Mouse (Mus musculus): ENCODE data around the gene Jmjd8. TPM values are rescaled to one million over a fixed set of nuclear protein-coding genes. Genes with fewer than 3 reads are reported as not detected.

Gene Jmjd8
- polyA plus RNA-seq, 1 experiment: 16.4 TPM

DNA sequence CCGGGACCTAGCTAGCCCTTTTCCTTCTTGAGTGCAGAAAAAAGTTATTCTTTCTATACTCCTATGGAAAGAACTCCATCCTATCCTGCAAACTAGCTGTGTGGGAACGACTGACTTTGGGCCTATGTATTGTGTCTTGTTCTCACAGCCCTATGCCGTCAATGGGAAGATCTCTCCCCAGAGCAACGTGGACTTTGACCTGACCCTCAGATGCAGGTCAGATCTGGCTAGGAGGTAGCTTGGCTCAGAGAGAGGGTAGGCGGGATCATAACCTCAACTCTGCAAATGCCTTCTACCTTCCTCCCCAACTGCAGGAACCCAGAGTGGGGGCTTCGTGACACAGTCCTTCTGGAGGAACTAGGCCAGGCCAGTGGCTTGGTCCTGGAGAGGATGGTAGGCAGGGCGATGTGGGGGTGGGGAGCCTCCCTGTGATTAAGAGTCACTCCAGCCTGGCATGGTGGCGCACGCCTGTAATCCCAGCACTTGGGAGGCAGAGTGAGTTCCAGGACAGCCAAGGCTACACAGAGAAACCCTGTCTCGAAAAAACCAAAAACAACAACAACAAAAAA lies 47.8 kb downstream of the Jmjd8 start:
- no peaks in the 10 kb centered on the region for H3K27me3 ChIP-seq (ENCODE audit: control insufficient read depth, insufficient read depth, low read length)
- H3K36me3 ChIP-seq (ENCODE audit: control insufficient read depth, insufficient read depth, low read length): no peaks in the 10 kb centered on the region
- no peak overlapping the region for H3K27ac ChIP-seq (ENCODE audit: control insufficient read depth, insufficient read depth, low read depth, low read length)
- peak overlapping the region; percentile 95 for H3K4me3 ChIP-seq (ENCODE audit: control insufficient read depth, low read depth, low read length)
- TF ChIP-seq POLR2A (IDR thresholded peaks at IDR 0.05; ENCODE audit: control insufficient read depth, low read depth, low read length) (no peak), CTCF (IDR thresholded peaks at IDR 0.05; ENCODE audit: control insufficient read depth, insufficient read depth, insufficient replicate concordance, low read depth, low read length) (no peak)
- H3K4me1 ChIP-seq (ENCODE audit: control insufficient read depth, insufficient read depth, low read length): peaks cover 23% of the 10 kb centered on the region

DNA sequence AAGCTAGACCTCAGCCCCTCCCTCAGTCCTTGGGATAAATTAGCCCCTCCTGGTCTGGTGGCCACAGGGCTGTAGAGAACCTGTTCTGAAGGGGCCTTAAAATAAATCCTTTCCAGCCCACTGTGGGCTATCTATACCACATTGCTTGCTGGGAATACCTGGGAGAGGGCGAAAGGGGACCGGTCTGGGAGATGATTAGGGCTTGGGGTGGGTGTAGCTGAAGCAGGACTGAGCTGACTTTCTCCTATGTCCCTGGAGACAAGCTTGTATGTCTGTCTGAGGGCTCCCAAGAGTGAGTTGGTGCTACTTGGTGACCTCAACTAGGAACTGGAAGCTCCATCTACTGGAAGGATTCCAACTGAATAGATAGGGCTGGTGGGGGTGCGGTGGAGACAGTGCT lies 48.4 kb downstream of the Jmjd8 start:
- Histone ChIP-seq H3K36me3 (ENCODE audit: control insufficient read depth, insufficient read depth, low read length) (no peaks in the 10 kb centered on the region), H3K27me3 (ENCODE audit: control insufficient read depth, insufficient read depth, low read length) (no peaks in the 10 kb centered on the region), H3K27ac (ENCODE audit: control insufficient read depth, insufficient read depth, low read depth, low read length) (no peak overlapping the region), H3K4me3 (ENCODE audit: control insufficient read depth, low read depth, low read length) (no peak overlapping the region; the same call in 1 of the 2 replicates), H3K4me1 (ENCODE audit: control insufficient read depth, insufficient read depth, low read length) (peaks cover 23% of the 10 kb centered on the region)
- TF ChIP-seq CTCF (IDR thresholded peaks at IDR 0.05; ENCODE audit: control insufficient read depth, insufficient read depth, insufficient replicate concordance, low read depth, low read length) (no peak), POLR2A (IDR thresholded peaks at IDR 0.05; ENCODE audit: control insufficient read depth, low read depth, low read length) (no peak)

DNA sequence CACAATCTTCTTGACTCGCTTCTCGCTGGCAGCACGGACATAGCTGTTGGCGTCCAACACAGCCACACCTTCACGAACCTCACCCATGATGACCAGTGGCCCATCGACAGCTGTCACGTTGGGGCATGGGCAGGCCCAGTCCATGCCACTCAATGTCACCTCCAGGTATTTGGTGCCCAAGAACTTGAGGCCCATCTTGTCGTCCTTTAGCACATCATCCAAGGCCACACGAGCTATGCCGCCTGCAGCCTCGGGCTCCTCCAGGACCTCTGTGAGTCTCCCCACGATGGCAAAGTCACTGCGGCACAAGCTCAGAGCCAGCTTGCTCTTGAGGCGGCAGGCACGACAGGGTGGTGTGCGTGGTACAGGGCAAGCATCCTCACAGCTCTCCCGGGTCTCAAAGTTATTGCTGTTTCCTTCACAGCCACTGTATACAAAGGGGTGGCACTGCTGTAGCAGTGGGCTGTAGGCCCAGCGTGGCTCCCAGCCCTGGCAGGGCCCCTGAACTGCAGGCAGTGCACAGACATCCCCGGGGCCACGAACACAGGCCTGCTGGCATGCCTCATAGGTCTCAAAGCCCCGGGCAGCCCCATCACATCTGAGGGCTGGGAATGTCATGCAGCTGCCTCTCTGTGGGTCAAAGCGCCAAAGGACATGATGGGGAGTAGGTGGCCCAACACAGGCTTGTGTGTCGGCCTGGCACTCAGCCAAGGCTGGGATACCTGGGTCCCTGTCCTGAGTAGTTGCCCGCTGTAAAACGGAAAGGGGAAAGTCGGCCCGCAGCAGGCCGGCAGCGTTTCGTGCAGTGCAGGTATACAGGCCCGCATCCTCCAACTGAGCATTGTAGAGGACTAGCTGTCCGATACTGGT lies 49.3 kb downstream of the Jmjd8 start:
- Histone ChIP-seq H3K4me3 (ENCODE audit: control insufficient read depth, low read depth, low read length) (no peak overlapping the region), H3K4me1 (ENCODE audit: control insufficient read depth, insufficient read depth, low read length) (peaks cover 18% of the 10 kb centered on the region), H3K27ac (ENCODE audit: control insufficient read depth, insufficient read depth, low read depth, low read length) (no peak overlapping the region), H3K27me3 (ENCODE audit: control insufficient read depth, insufficient read depth, low read length) (no peaks in the 10 kb centered on the region), H3K36me3 (ENCODE audit: control insufficient read depth, insufficient read depth, low read length) (no peaks in the 10 kb centered on the region)
- TF ChIP-seq CTCF (IDR thresholded peaks at IDR 0.05; ENCODE audit: control insufficient read depth, insufficient read depth, insufficient replicate concordance, low read depth, low read length) (no peak), POLR2A (IDR thresholded peaks at IDR 0.05; ENCODE audit: control insufficient read depth, low read depth, low read length) (no peak)

DNA sequence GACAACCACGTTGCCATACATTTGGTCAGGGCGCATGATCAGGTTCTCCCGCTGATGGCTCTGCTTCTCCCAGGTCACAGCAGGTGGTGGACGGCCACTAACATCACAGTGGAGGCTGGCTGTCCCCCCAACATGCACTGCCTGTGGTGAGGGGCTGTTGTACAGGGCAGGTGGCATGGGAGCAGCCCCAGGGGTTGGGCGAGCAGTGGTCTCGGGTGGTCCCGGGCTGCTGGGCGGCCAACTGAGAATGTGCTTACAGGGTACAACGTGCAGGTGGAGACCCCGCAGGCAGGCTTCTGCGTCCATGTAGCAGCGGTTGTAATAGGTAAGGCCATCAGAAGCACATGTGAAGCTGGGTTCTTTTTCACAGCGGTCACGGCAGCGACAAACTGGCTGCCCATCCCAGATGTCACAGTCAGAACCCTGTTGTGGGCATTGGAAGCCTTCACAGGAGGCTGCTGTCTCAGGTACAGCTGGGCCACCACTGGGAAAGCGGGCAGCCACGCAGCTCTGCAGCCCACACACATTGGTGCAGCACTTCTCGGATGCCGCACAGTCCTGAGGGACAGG lies 50.0 kb downstream of the Jmjd8 start:
- Histone ChIP-seq H3K4me3 (ENCODE audit: control insufficient read depth, low read depth, low read length) (no peak overlapping the region), H3K36me3 (ENCODE audit: control insufficient read depth, insufficient read depth, low read length) (no peaks in the 10 kb centered on the region; the same call in 1 of the 2 replicates), H3K4me1 (ENCODE audit: control insufficient read depth, insufficient read depth, low read length) (peaks cover 15% of the 10 kb centered on the region)

DNA sequence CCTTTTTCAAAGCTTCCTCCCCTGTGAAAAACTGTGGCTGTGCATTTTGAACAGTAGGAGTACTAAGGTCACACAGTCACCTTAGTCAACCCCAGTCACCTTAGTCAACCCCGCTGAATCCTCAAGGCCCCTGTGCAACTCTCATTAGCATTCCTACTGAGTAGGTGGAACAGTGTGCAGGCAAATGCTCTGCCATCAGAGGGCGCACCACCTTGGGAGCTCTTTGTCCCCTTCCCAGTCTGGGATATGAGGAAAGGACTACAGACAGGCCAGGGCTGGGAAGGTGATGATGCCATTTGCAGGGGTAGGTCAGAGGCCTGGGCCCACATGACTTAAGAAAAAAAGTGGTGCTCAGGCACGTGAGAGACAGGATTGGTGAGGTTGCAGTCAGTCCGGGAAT lies 50.6 kb downstream of the Jmjd8 start:
- no peak overlapping the region for H3K27ac ChIP-seq (ENCODE audit: control insufficient read depth, insufficient read depth, low read depth, low read length)
- TF ChIP-seq CTCF (IDR thresholded peaks at IDR 0.05; ENCODE audit: control insufficient read depth, insufficient read depth, insufficient replicate concordance, low read depth, low read length) (peak; percentile 24; the same call in 1 of the 2 replicates), POLR2A (IDR thresholded peaks at IDR 0.05; ENCODE audit: control insufficient read depth, low read depth, low read length) (no peak)
- H3K36me3 ChIP-seq (ENCODE audit: control insufficient read depth, insufficient read depth, low read length): no peaks in the 10 kb centered on the region; the same call in 1 of the 2 replicates
- H3K27me3 ChIP-seq (ENCODE audit: control insufficient read depth, insufficient read depth, low read length): no peaks in the 10 kb centered on the region
- H3K4me3 ChIP-seq (ENCODE audit: control insufficient read depth, low read depth, low read length): no peak overlapping the region
- peaks cover 13% of the 10 kb centered on the region for H3K4me1 ChIP-seq (ENCODE audit: control insufficient read depth, insufficient read depth, low read length)

More for the DNA sequence above, 50.0 kb downstream of the Jmjd8 start:
- H3K27me3 ChIP-seq (ENCODE audit: control insufficient read depth, insufficient read depth, low read length): no peaks in the 10 kb centered on the region
- no peak for TF ChIP-seq POLR2A (IDR thresholded peaks at IDR 0.05; ENCODE audit: control insufficient read depth, low read depth, low read length)
- no peak for TF ChIP-seq CTCF (IDR thresholded peaks at IDR 0.05; ENCODE audit: control insufficient read depth, insufficient read depth, insufficient replicate concordance, low read depth, low read length)
- no peak overlapping the region for H3K27ac ChIP-seq (ENCODE audit: control insufficient read depth, insufficient read depth, low read depth, low read length)

DNA sequence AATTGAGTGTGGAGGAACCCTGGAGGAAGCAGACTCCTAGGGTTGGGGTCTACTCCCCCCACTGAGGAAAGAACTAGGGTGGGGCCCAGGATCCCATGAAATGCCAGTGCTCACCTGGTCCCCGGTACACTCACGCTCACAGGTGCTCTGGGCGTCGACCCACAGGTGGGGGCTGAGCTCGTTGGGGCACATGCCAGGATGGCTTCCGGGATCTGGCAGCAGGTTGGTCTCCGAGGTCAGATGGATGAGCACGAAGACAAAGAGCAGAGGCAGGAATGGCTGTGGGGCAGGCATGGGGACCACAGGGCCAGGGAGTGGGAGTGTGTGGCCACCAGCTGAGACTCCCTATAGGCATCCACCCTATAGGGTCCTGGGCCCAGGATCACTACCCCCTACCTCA lies 51.1 kb downstream of the Jmjd8 start:
- no peaks in the 10 kb centered on the region for H3K27me3 ChIP-seq (ENCODE audit: control insufficient read depth, insufficient read depth, low read length)
- H3K4me3 ChIP-seq (ENCODE audit: control insufficient read depth, low read depth, low read length): no peak overlapping the region
- TF ChIP-seq POLR2A (IDR thresholded peaks at IDR 0.05; ENCODE audit: control insufficient read depth, low read depth, low read length) (no peak), CTCF (IDR thresholded peaks at IDR 0.05; ENCODE audit: control insufficient read depth, insufficient read depth, insufficient replicate concordance, low read depth, low read length) (no peak)
- H3K36me3 ChIP-seq (ENCODE audit: control insufficient read depth, insufficient read depth, low read length): no peaks in the 10 kb centered on the region; the same call in 1 of the 2 replicates
- H3K27ac ChIP-seq (ENCODE audit: control insufficient read depth, insufficient read depth, low read depth, low read length): no peak overlapping the region
- H3K4me1 ChIP-seq (ENCODE audit: control insufficient read depth, insufficient read depth, low read length): peaks cover 8% of the 10 kb centered on the region

All from testis, adult 2 months (tissue).